Mouse (Mus musculus) forelimb bud, embryonic 11.5 days (tissue): ENCODE measurements around the gene AU022252.
A peak's percentile ranks its signal among the peaks of the same experiment; 100 is the strongest.
"Not testable (repeated sequence)": the region's sequence is repeated elsewhere in the genome, so short reads cannot be mapped to it uniquely, and the experiment has no call there.

Source experiments
- DNase-seq: peaks from one replicate; pipeline ENCODE4 v3.0.0-alpha.2; 2012; ENCODE audit warnings: low read depth, low spot score

AU022252 gene

DNA sequence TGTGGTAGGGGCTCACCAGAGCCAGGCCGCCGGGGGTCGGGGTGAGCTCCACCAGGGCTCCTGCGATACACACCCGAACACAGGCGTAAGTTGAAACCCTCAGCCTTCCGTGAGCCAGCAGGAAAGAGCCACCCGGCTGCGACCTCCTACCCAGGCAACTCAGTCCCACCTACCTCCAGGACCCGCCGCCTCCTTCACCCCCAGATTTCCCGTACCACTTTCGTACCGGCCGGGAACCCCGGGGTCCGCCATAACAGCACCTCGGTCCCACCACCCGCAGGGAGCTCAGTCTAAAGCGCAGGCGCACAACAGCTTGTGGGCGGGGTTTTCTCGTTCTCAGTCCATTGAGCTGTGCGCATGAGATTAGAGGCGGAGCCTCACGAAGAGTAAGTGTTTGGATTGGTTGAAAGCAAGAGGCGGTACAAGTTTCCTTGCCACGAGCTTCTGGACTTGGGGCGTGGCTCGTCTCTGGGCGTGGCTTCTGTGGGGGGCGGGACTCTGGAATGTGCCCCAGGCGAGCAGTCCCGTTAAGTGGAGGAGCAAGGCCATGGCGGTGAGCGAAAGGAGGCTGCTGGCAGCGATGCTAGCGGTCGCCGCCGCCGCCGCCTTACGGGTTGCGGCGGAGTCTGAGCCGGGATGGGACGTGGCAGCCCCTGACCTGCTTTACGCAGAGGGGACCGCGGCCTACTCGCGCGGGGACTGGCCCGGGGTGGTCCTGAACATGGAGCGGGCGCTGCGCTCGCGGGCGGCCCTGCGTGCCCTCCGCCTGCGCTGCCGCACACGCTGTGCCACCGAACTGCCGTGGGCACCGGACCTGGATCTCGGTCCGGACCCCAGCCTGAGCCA lies at the start of gene AU022252, which contains the start of gene P3h1:
Gene AU022252, minus strand, starts transcription at position 303 of the 846 bp plus-strand sequence.
Gene P3h1, plus strand, starts transcription at position 506 of the 846 bp plus-strand sequence.
- peak; percentile 99 for DNase-seq

DNA sequence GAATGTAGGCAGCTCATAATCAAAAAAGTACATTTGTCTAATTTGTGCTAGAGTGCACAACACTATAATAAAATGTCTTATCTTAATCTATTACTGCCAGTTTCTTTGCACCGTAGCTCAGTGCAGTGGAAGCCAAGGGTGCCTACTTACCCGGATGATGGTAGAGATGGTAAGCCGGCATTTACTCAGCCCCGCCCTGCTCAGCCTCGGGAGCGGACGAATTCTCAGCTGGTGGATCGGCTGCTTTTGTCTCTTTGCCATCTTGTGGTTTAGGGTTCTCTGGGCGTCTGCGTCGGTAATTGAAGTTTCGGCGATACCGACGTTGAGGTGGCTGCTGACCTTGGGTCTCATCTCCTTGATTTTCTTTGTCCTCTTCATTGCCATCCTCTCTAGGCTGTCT lies 46.3 kb upstream of the AU022252 start:
- not testable (repeated sequence) for DNase-seq

DNA sequence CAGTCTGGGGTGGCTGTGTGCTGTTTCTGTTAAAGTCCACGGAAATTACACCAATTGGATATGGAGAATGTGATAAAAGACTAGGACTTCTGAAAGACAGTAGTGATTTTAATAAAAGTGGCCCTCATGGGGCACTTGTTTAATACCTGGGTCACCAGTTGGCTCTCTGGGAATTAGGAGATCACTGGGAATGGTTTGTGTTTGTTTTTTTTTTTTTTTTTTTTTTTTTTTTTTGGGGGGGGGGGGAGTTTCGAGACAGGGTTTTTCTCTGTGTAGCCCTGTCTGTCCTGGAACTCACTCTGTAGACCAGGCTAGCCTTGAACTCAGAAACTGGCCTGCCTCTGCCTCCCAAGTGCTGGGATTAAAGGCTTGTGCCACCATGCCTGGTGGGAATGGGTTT lies 43.2 kb upstream of the AU022252 start:
- no peak for DNase-seq

- DNase-seq = no peak
Measured at GRCm38 (mm10) chr4:119275226-119275625, 42.7 kb upstream of the AU022252 start.

DNA sequence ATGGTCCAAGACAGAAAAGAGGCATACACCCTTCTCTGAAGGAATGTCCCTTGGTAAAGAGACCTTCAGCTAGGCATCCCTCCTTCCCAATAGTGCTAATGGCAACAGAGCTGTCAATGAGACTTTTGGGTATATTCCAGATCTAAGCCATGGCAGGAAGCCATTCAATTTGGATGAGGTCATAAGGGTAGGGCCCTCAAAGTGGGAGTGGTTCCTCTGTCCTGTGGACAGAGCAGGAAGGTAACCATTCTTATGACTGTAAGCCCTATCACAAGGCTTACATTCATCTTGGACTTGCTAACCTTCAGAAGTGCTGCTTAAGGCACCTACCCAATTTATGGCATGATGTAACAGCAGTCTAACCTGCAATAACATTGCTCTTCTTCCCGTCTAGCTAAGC lies 42.1 kb upstream of the AU022252 start:
- no peak for DNase-seq

GRCm38 (mm10) chr4:119266606-119267005 lies 34.1 kb upstream of the AU022252 start:
- DNase-seq = no peak

GRCm38 (mm10) chr4:119263459-119263858 lies 30.9 kb upstream of the AU022252 start:
- DNase-seq = no peak

GRCm38 (mm10) chr4:119262483-119262882 lies 30.0 kb upstream of the AU022252 start:
- no peak for DNase-seq

GRCm38 (mm10) chr4:119261087-119261713 lies 28.7 kb upstream of the AU022252 start:
- DNase-seq = no peak

GRCm38 (mm10) chr4:119259344-119260254 lies 27.1 kb upstream of the AU022252 start:
- no peak for DNase-seq

GRCm38 (mm10) chr4:119257083-119257482 lies 24.6 kb upstream of the AU022252 start:
- no peak for DNase-seq

GRCm38 (mm10) chr4:119255351-119255750 lies 22.8 kb upstream of the AU022252 start, which contains the start of gene Cldn19:
Cldn19 (plus strand) TSS chr4:119255414.
- no peak for DNase-seq

DNA sequence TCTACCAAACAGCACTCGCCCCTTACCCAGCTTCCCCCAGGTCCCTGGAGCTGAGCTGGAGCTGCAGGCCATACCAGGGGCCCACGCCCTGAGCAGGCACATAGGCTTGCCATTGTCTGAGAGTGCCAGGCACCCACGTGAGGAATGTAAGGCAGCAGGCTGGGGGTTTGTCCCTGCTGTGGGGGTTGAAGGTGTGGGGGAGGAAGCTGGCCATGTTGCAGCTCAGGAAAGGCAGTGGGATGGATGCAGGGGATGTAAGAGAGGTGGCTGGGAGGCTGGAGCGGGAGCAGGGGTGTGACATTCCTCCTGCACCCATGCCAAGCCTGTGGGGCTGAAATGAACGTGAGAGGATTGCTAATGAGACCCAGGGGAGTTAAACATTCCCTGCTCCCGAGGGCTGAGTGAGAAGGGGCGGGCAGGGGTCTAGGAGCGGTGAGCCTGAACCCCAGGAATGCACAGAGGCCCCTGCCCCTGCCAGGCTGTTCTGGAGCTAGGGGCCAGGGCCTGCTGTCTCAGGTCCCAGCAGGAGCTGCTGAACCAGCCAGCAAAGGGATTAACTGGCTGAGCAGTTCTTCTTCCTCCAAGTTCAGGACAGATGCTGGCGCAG lies 21.6 kb upstream of the AU022252 start:
- DNase-seq = no peak

- DNase-seq = no peak
Measured at GRCm38 (mm10) chr4:119252025-119252808, 19.7 kb upstream of the AU022252 start.

GRCm38 (mm10) chr4:119248407-119248965 lies 16.0 kb upstream of the AU022252 start:
- no peak for DNase-seq

GRCm38 (mm10) chr4:119247462-119248235 lies 15.1 kb upstream of the AU022252 start:
- peak; percentile 30 for DNase-seq

DNA sequence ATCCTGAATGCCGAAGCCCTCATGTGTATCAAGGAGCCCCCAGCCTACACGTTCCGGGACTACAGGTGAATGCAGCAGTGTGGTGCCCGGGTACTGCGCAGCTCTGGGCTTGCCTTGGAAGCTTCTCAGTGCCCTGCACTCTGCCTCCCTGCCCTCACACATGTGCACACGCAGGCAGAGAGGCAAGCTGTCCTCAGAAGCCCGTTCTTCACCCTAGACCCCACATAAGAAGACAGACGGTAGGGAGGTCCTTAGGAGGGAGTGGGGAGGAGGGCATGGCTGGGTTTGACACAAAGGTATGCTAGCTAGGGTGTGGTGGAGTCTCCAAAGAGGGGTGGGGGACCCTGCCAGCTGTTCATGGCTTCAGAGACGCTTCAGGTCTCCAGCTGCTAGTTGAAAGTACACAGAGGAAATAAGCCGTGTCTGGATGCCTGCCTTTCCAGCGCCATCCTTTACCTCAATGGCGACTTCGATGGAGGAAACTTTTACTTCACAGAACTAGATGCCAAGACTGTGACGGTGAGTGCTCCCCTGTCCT lies 14.2 kb upstream of the AU022252 start:
- no peak for DNase-seq

DNA sequence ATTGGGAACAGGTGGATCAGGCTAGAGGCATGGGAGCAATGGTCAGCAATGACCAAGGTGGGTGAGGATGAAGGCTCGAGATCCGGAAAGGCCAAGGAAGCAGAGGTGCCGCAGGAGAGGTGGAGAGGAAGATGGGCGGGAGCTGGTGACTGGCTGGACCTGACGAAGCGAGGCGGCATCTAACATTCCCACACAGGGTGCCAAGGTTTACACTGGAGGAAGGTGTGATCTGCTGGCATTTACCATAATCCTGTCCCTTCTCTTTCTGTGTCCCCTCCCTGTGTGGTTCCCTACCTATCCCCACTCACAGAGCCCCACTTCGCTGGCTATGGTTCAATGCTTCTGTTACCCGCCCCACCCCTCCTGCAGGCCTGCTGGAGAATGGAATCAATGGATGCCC lies 13.4 kb upstream of the AU022252 start:
- no peak for DNase-seq

- no peak for DNase-seq
Measured at GRCm38 (mm10) chr4:119245556-119245955, 13.0 kb upstream of the AU022252 start.
